Mouse (Mus musculus): ENCODE results near the gene Sspo.

GRCm38 (mm10) chr6:48533475-48533874 is 85.4 kb downstream of the Sspo start:
- TF ChIP-seq CTCF (conservative IDR thresholded peaks at IDR 0.05; ENCODE audit: low read length) (no peak), NANOG (IDR thresholded peaks at IDR 0.05; ENCODE audit: borderline replicate concordance, low read length) (no peak), POU5F1 (IDR thresholded peaks at IDR 0.05; ENCODE audit: borderline replicate concordance, low read length) (no peak)

Data from E14TG2a.4 (cell line).